Mouse (Mus musculus) heart, postnatal 0 days (tissue): ENCODE measurements around the gene Pygo2. TPM values are rescaled to one million over a fixed set of nuclear protein-coding genes. Genes with fewer than 3 reads are reported as not detected.

ENCODE experiments used
- ATAC-seq: fragments of 200-750 bp; cut with Nextera tagmentation; 2 replicates; pipeline ENCODE4 v1.8.0; 2017; ENCODE audit warnings: low read depth, moderate number of reproducible peaks, moderate library complexity; ENCODE audit not compliant: insufficient read depth
- DNase-seq: peaks from one replicate; pipeline ENCODE4 v3.0.0-alpha.2; 2016; ENCODE audit warnings: low spot score
- H3K27ac ChIP-seq: fragments of 300-500 bp; sonication (generic); 2 replicates; pipeline ENCODE4 v1.5.1; 2014; ENCODE audit warnings: low read depth, mild to moderate bottlenecking
- H3K27me3 ChIP-seq: fragments of 300-500 bp; sonication (generic); 2 replicates; pipeline ENCODE4 v1.6.1; 2014; ENCODE audit warnings: low read length, mixed read lengths; ENCODE audit not compliant: control insufficient read depth, insufficient read depth
- H3K36me3 ChIP-seq: fragments of 300-500 bp; sonication (generic); replicated peaks from 2 replicates; pipeline ENCODE4 v1.6.1; 2014; ENCODE audit warnings: low read length, mixed read lengths; ENCODE audit not compliant: control insufficient read depth, insufficient read depth
- H3K4me1 ChIP-seq: fragments of 300-500 bp; sonication (generic); 2 replicates; pipeline ENCODE4 v1.6.1; 2014; ENCODE audit warnings: antibody characterized with exemption; ENCODE audit not compliant: control insufficient read depth, insufficient read depth
- H3K4me2 ChIP-seq: fragments of 300-500 bp; sonication (generic); 2 replicates; pipeline ENCODE4 v1.6.1; 2014; ENCODE audit warnings: low read depth, mild to moderate bottlenecking, low read length, moderate library complexity
- H3K4me3 ChIP-seq: fragments of 300-500 bp; sonication (generic); 2 replicates; pipeline ENCODE4 v1.5.1; 2014; ENCODE audit warnings: low read depth, low read length
- H3K9ac ChIP-seq: fragments of 300-500 bp; sonication (generic); replicated peaks from 2 replicates; pipeline ENCODE4 v1.6.1; 2014; ENCODE audit warnings: low read depth, low read length, mixed read lengths
- H3K9me3 ChIP-seq: fragments of 300-500 bp; sonication (generic); replicated peaks from 2 replicates; pipeline ENCODE4 v1.6.1; 2016; ENCODE audit warnings: low read length; ENCODE audit not compliant: control insufficient read depth
- CTCF ChIP-seq: IDR thresholded peaks from 2 replicates; pipeline ENCODE4 v1.5.1; 2016; ENCODE audit warnings: antibody characterized with exemption, control low read depth, low read depth
- EP300 ChIP-seq: IDR thresholded peaks from 2 replicates; pipeline ENCODE4 v1.6.1; 2016; ENCODE audit warnings: antibody characterized with exemption, low read depth
- WGBS: fragments of 180-500 bp; shearing (Covaris S2); extraction: QIAGEN DNeasy Blood & Tissue Kit; methylation state at CpG from one replicate; pipeline ENCODE4 v1.1.7; 2014; 5-methylcytosine and 5-hydroxymethylcytosine counted together
- polyA plus RNA-seq: library from polyadenylated mRNA; unstranded; fragments of >200 nt; fragmentation: Nextera tagmentation; extraction: Ambion mirVana; gene quantifications from 2 replicates; pipeline ENCODE4 v1.2.1, GENCODE M21; 2015
- total RNA-seq: library from RNA; depleted of rRNA; stranded (reverse); fragments of >200 nt; gene quantifications from 2 replicates; pipeline ENCODE4 v1.2.3, GENCODE M21; 2014; ENCODE audit warnings: low replicate concordance

Gene Pygo2
- total and polyA plus RNA-seq, 2 experiments from 2014 or later: 10.4 to 49.8 TPM

GRCm38 (mm10) chr3:89419981-89420380, 10.0 kb upstream of the Pygo2 start:
- WGBS: 4% methylated on average over 3 of the region's 3 CpGs
- peaks cover 26% of the 10 kb centered on the region for H3K36me3 ChIP-seq
- peak overlapping the region; percentile 85 for H3K4me2 ChIP-seq
- ATAC-seq (no peak), DNase-seq (no peak)
- peak overlapping the region; percentile 80 for H3K4me3 ChIP-seq
- no peaks in the 10 kb centered on the region for H3K27me3 ChIP-seq
- peak overlapping the region; percentile 98 for H3K27ac ChIP-seq
- H3K9me3 ChIP-seq: no peaks in the 10 kb centered on the region
- TF ChIP-seq CTCF: no peak
- TF ChIP-seq EP300: no peak
- H3K4me1 ChIP-seq: peaks cover 12% of the 10 kb centered on the region; the same call in 1 of the 2 replicates
- H3K9ac ChIP-seq: peak overlapping the region; percentile 75

- TF ChIP-seq CTCF (no peak), EP300 (no peak)
- Histone ChIP-seq H3K4me2 (peak overlapping the region; percentile 85), H3K4me1 (peaks cover 12% of the 10 kb centered on the region; the same call in 1 of the 2 replicates), H3K36me3 (peaks cover 27% of the 10 kb centered on the region), H3K9ac (0 out of 2 replicates have a peak overlapping the region, but pooled peaks have one; percentile 2), H3K27ac (peak overlapping the region; percentile 98), H3K27me3 (no peaks in the 10 kb centered on the region), H3K9me3 (no peaks in the 10 kb centered on the region), H3K4me3 (peak overlapping the region; percentile 6; the same call in 1 of the 2 replicates)
- DNase-seq (no peak), ATAC-seq (no peak)
- 39% methylated on average over 2 of the region's 2 CpGs for WGBS
Measured at GRCm38 (mm10) chr3:89420421-89420820, 9.6 kb upstream of the Pygo2 start.

DNA sequence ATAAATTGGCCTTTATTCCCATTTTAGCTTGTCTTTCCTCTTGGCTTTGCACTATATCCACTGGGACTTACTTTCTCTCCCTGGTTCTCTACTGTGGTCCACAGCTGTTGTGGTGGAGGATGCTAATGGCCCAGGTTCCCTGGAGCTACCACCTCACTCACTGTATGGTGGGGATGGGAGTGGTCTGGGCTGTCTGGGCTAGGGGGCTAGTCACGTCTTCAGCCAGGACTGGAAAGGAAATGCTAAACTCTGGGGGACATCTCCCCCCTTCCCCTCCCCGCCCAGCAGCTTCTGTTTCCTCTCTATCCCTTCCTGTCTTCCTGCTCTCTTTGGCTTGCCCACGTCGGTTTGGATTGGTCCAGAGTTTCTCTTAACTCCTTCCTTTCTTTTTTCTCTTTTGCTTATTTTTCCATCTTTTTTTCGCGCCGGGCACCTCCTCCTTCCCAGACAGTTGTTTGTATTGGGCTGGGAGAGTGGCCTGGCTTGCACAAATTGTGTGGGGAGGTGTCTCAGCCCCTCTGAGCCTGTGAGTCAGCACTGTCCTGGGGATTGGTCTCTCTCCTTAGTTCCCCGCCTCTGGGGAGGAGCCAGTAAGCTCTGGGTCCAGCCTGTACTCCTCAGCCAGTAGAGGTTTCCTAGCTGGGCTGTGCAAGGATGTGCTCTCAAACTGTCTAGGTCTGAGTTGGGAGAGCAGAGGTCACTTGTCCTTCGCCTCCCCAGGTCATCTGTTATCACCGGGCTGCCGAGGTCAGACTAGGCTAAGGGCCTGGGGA, 8.8 kb upstream of the Pygo2 start:
- H3K27me3 ChIP-seq: no peaks in the 10 kb centered on the region
- 13% methylated on average over 11 of the region's 11 CpGs for WGBS
- H3K36me3 ChIP-seq: peaks cover 27% of the 10 kb centered on the region
- no peak for TF ChIP-seq EP300
- no peak for TF ChIP-seq CTCF
- peak overlapping the region; percentile 61 for H3K9ac ChIP-seq
- H3K27ac ChIP-seq: peak overlapping the region; percentile 98
- H3K4me2 ChIP-seq: peak overlapping the region; percentile 85
- ATAC-seq (peak; percentile 65), DNase-seq (peak; percentile 88)
- peaks cover 12% of the 10 kb centered on the region; the same call in 1 of the 2 replicates for H3K4me1 ChIP-seq
- peak overlapping the region; percentile 47 for H3K4me3 ChIP-seq
- H3K9me3 ChIP-seq: no peaks in the 10 kb centered on the region

GRCm38 (mm10) chr3:89421810-89422473, 8.1 kb upstream of the Pygo2 start:
- TF ChIP-seq EP300: no peak
- no peak for TF ChIP-seq CTCF
- WGBS: 16% methylated on average over 22 of the region's 22 CpGs
- H3K4me2 ChIP-seq: peak overlapping the region; percentile 85
- no peak for ATAC-seq
- no peak for DNase-seq
- H3K4me3 ChIP-seq: peak overlapping the region; percentile 47
- H3K9ac ChIP-seq: peak overlapping the region; percentile 61
- H3K36me3 ChIP-seq: peaks cover 32% of the 10 kb centered on the region
- peaks cover 12% of the 10 kb centered on the region; the same call in 1 of the 2 replicates for H3K4me1 ChIP-seq
- H3K9me3 ChIP-seq: no peaks in the 10 kb centered on the region
- no peaks in the 10 kb centered on the region for H3K27me3 ChIP-seq
- H3K27ac ChIP-seq: peak overlapping the region; percentile 56

- H3K27ac ChIP-seq: no peak overlapping the region
Measured at GRCm38 (mm10) chr3:89422556-89423205, 7.3 kb upstream of the Pygo2 start.

More at GRCm38 (mm10) chr3:89422556-89423205, 7.3 kb upstream of the Pygo2 start:
- no peak for DNase-seq
- Histone ChIP-seq H3K4me2 (peak overlapping the region; percentile 85), H3K9me3 (no peaks in the 10 kb centered on the region), H3K9ac (no peak overlapping the region), H3K36me3 (peaks cover 39% of the 10 kb centered on the region), H3K4me3 (peak overlapping the region; percentile 47), H3K27me3 (no peaks in the 10 kb centered on the region), H3K4me1 (peaks cover 12% of the 10 kb centered on the region; the same call in 1 of the 2 replicates)
- TF ChIP-seq EP300: no peak
- 59% methylated on average over 6 of the region's 6 CpGs for WGBS
- ATAC-seq: no peak
